Mouse (Mus musculus): ENCODE results near the gene Lhpp.

- TF ChIP-seq POLR2A (IDR thresholded peaks at IDR 0.05; ENCODE audit: low read depth, low read length) = no peak
- no peak for TF ChIP-seq CTCF (conservative IDR thresholded peaks at IDR 0.05; ENCODE audit: insufficient read depth, insufficient read length, low read depth, low read length)
These were observed 60.4 kb downstream of the Lhpp start for GRCm38 (mm10) chr7:132670863-132671165.
